Mouse (Mus musculus): ENCODE measurements around the gene Spred2.

DNA sequence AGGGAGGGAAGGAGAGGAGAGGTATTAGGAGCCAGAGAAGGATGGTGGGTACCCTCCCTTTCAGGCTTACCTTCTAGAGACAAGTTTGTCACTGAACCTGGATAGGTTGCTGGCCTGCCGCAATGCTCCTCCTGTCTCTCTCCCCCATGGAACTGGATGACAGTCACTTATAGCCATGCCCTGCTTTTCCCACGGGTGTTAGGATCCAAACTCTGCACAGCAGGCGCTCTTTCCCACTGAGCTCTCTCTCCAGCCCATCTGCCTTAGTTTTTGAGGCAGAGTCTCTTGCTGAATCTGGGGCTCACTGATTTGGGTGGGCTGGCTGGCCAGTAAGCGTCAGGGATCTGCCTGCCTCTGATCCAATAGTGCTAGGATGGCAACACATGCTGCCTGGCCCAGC is 23.5 kb upstream of the Spred2 start:
- no peak for TF ChIP-seq CTCF (IDR thresholded peaks at IDR 0.05; ENCODE audit: insufficient read depth, low read depth, low read length)
- no peak for TF ChIP-seq POLR2A (IDR thresholded peaks at IDR 0.05; ENCODE audit: insufficient read depth, low read depth, low read length)
